Mouse (Mus musculus): ENCODE data around the gene Rnf187. TPM values are rescaled to one million over a fixed set of nuclear protein-coding genes. Genes with fewer than 3 reads are reported as not detected.

The Rnf187 gene
- polyA plus RNA-seq, 1 experiment from 2014 or later = 293 TPM

DNA sequence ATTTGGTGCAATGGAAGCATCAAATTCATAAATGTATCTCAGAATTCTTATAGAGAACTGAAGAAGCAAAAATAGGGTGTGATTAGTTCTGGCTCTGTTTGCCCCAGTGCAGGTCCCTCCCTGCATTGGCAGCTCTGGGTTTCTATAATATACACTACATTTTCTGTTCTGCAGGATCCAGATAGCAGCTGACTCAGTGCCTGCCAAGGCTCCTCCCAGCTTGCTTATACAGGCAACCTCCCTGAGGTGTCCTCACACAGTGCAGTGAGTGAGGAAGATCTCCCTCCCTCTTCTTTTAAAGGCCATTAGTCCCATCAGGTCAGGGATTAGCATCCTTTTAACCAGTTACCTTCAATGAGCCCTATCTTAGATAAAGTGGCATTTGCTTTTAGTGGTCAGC is 37.6 kb downstream of the Rnf187 start:
- H3K9ac ChIP-seq = no peak overlapping the region
- no peaks in the 10 kb centered on the region for H3K27me3 ChIP-seq (ENCODE audit: insufficient read depth, low read length)
- H3K9me3 ChIP-seq (ENCODE audit: low read depth, low read length) = no peaks in the 10 kb centered on the region
- no peak overlapping the region for H3K4me2 ChIP-seq
- H3K27ac ChIP-seq (ENCODE audit: low read depth) = no peak overlapping the region
- no peak overlapping the region for H3K4me3 ChIP-seq (ENCODE audit: low read depth, low read length)
- DNase-seq = no peak
- peaks cover 50% of the 10 kb centered on the region for H3K36me3 ChIP-seq (ENCODE audit: insufficient read depth)
- no peak for ATAC-seq (ENCODE audit: insufficient read depth)
- TF ChIP-seq CTCF (IDR thresholded peaks at IDR 0.05; ENCODE audit: low read depth) = no peak
- no peaks in the 10 kb centered on the region for H3K4me1 ChIP-seq (ENCODE audit: insufficient read depth)

DNA sequence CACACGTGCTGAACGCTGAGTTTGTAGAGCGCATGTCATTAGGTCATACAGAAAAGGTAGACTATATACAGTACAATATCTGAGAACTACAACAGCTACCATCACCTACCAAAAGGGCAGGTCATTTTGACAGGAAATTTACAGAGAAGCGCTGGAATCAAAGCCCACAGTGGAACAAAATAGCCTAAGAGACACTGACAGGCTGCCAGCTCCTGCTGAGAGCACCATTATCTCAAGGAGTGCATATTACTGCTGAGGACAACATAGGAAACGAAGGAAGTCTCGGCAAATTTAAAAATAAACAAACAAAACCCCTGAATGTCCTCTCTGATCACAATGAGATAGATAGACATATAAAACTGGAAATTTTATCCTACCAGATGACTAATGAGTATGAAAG is 41.2 kb downstream of the Rnf187 start:
- Histone ChIP-seq H3K27ac (ENCODE audit: low read depth) (no peak overlapping the region), H3K9me3 (ENCODE audit: low read depth, low read length) (no peaks in the 10 kb centered on the region), H3K36me3 (ENCODE audit: insufficient read depth) (peaks cover 76% of the 10 kb centered on the region), H3K4me1 (ENCODE audit: insufficient read depth) (no peaks in the 10 kb centered on the region), H3K4me2 (no peak overlapping the region), H3K27me3 (ENCODE audit: insufficient read depth, low read length) (no peaks in the 10 kb centered on the region), H3K4me3 (ENCODE audit: low read depth, low read length) (no peak overlapping the region), H3K9ac (no peak overlapping the region)
- no peak for ATAC-seq (ENCODE audit: insufficient read depth)
- no peak for DNase-seq
- 79% methylated on average over 6 of the region's 6 CpGs for WGBS
- TF ChIP-seq CTCF (IDR thresholded peaks at IDR 0.05; ENCODE audit: low read depth) = no peak

DNA sequence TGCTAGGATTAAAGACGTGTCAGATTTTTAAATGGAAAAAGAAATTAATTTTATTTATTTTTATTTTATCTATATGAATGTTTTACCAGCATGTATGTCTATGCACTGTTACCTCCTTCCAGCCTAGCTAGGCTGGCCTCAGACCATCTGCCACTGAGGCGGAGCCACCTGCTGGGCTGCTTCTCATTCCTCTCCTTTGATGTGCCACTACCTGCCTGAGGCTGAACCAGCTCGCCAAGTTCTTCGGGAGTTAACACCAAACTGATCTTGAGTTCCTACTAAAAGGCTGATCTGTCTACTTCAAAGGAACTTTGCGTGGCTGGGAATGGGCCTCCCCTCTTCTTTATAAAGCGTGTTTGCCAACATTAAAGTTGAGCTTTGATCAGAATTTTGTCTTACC is 44.3 kb downstream of the Rnf187 start:
- 65% methylated on average over 6 of the region's 6 CpGs for WGBS
- no peak overlapping the region for H3K27ac ChIP-seq (ENCODE audit: low read depth)
- H3K4me2 ChIP-seq = no peak overlapping the region
- no peaks in the 10 kb centered on the region for H3K9me3 ChIP-seq (ENCODE audit: low read depth, low read length)
- H3K4me1 ChIP-seq (ENCODE audit: insufficient read depth) = no peaks in the 10 kb centered on the region
- no peak for TF ChIP-seq CTCF (IDR thresholded peaks at IDR 0.05; ENCODE audit: low read depth)
- DNase-seq (peak; percentile 9), ATAC-seq (ENCODE audit: insufficient read depth) (no peak)
- H3K27me3 ChIP-seq (ENCODE audit: insufficient read depth, low read length) = no peaks in the 10 kb centered on the region
- no peak overlapping the region for H3K4me3 ChIP-seq (ENCODE audit: low read depth, low read length)
- H3K36me3 ChIP-seq (ENCODE audit: insufficient read depth) = peaks cover 79% of the 10 kb centered on the region
- no peak overlapping the region for H3K9ac ChIP-seq

DNA sequence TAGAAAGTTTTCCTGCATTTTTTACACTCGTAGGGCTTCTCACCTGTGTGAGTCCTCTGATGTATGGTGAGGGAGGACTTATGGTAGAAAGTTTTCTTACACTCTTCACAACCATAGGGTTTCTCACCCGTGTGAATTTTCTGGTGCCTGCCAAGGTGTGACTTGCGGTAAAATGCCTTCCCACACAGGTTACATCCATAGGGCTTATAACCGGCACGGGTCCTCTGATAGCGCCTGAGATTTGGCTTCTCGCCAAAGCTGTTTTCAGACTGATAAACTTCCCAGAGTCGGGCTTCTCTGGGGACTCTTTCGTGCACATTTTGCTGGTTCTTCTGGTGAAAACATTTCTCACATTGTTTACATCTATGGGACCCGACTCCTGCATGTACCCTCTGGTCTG is 48.2 kb downstream of the Rnf187 start:
- Histone ChIP-seq H3K27ac (ENCODE audit: low read depth) (no peak overlapping the region), H3K4me3 (ENCODE audit: low read depth, low read length) (no peak overlapping the region), H3K27me3 (ENCODE audit: insufficient read depth, low read length) (no peaks in the 10 kb centered on the region), H3K9ac (no peak overlapping the region), H3K9me3 (ENCODE audit: low read depth, low read length) (no peaks in the 10 kb centered on the region), H3K36me3 (ENCODE audit: insufficient read depth) (peaks cover 53% of the 10 kb centered on the region), H3K4me2 (no peak overlapping the region), H3K4me1 (ENCODE audit: insufficient read depth) (no peaks in the 10 kb centered on the region)
- WGBS = 83% methylated on average over 10 of the region's 10 CpGs
- DNase-seq = no peak
- TF ChIP-seq CTCF (IDR thresholded peaks at IDR 0.05; ENCODE audit: low read depth) = no peak
- no peak for ATAC-seq (ENCODE audit: insufficient read depth)

DNA sequence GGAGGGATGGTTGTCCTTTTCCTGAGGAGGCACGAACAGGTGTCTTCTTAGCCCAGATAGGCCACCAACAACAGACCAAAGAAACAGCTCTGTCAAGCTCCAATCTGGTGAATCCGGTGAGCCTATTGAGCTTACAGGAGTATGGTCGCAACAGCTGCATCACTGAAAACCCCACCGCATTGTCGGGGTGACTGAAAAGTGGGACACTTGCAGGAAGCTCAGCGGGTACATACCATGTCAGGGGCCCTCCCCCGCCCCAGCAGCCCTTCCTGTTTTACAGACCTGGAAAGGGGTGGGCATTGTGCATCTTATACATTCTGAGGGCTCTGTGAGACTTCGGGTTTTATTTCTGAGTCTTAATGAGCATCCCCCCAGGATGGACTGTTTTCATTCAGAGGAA is 55.0 kb downstream of the Rnf187 start:
- Histone ChIP-seq H3K4me3 (ENCODE audit: low read depth, low read length) (no peak overlapping the region), H3K27me3 (ENCODE audit: insufficient read depth, low read length) (no peaks in the 10 kb centered on the region), H3K4me2 (no peak overlapping the region), H3K4me1 (ENCODE audit: insufficient read depth) (no peaks in the 10 kb centered on the region), H3K27ac (ENCODE audit: low read depth) (no peak overlapping the region), H3K9ac (no peak overlapping the region), H3K9me3 (ENCODE audit: low read depth, low read length) (no peaks in the 10 kb centered on the region), H3K36me3 (ENCODE audit: insufficient read depth) (peaks cover 24% of the 10 kb centered on the region)
- DNase-seq = no peak
- TF ChIP-seq CTCF (IDR thresholded peaks at IDR 0.05; ENCODE audit: low read depth) = no peak
- ATAC-seq (ENCODE audit: insufficient read depth) = no peak
- WGBS = 82% methylated on average over 8 of the region's 8 CpGs

Small RNAs within 50 kb of the gene (microRNA-seq; reads per million reads assigned to microRNA genes)
- gene Gm44313 (ENCODE audit: borderline number of aligned reads) = not detected

Other genes starting within 250 kb of the Rnf187 start
- gene Olfr319, start 239.8 kb downstream of the Rnf187 start, polyA plus RNA-seq (2014; fragmentation: Nextera tagmentation; extraction: Ambion mirVana) = not detected in 2 replicates
- gene Olfr318, start 214.9 kb downstream of the Rnf187 start, polyA plus RNA-seq (2014; fragmentation: Nextera tagmentation; extraction: Ambion mirVana) = not detected in 2 replicates
- not detected in 2 replicates for gene Olfr317, start 199.7 kb downstream of the Rnf187 start, polyA plus RNA-seq (2014; fragmentation: Nextera tagmentation; extraction: Ambion mirVana)
- gene Olfr316, start 186.2 kb downstream of the Rnf187 start, polyA plus RNA-seq (2014; fragmentation: Nextera tagmentation; extraction: Ambion mirVana) = not detected in 2 replicates
- not detected in 2 replicates for gene Olfr315, start 165.7 kb downstream of the Rnf187 start, polyA plus RNA-seq (2014; fragmentation: Nextera tagmentation; extraction: Ambion mirVana)
- 0.11 TPM in 1 of 2 replicates, not detected in the other for gene Olfr314, start 156.0 kb downstream of the Rnf187 start, polyA plus RNA-seq (2014; fragmentation: Nextera tagmentation; extraction: Ambion mirVana)
- not detected in 2 replicates for gene Fam183b, start 137.0 kb downstream of the Rnf187 start, polyA plus RNA-seq (2014; fragmentation: Nextera tagmentation; extraction: Ambion mirVana)
- not detected in 2 replicates for gene Olfr313, start 123.9 kb downstream of the Rnf187 start, polyA plus RNA-seq (2014; fragmentation: Nextera tagmentation; extraction: Ambion mirVana)
- gene Olfr312, start 109.7 kb downstream of the Rnf187 start, polyA plus RNA-seq (2014; fragmentation: Nextera tagmentation; extraction: Ambion mirVana) = not detected in 2 replicates
- not detected in 2 replicates for gene Olfr311, start 99.7 kb downstream of the Rnf187 start, polyA plus RNA-seq (2014; fragmentation: Nextera tagmentation; extraction: Ambion mirVana)
- gene Gm12258, start 91.8 kb downstream of the Rnf187 start, polyA plus RNA-seq (2014; fragmentation: Nextera tagmentation; extraction: Ambion mirVana) = 7.2 and 9.3 TPM in 2 replicates
- gene 2810021J22Rik, start 71.7 kb downstream of the Rnf187 start, polyA plus RNA-seq (2014; fragmentation: Nextera tagmentation; extraction: Ambion mirVana) = 5.8 and 9.2 TPM in 2 replicates
- gene Zfp39, start 34.7 kb downstream of the Rnf187 start, polyA plus RNA-seq (2014; fragmentation: Nextera tagmentation; extraction: Ambion mirVana) = 7.8 and 7.9 TPM in 2 replicates
- not detected in 2 replicates for gene Btnl10, start 21.0 kb downstream of the Rnf187 start, polyA plus RNA-seq (2014; fragmentation: Nextera tagmentation; extraction: Ambion mirVana)
- gene Hist3h2ba, start 10.0 kb upstream of the Rnf187 start, polyA plus RNA-seq (2014; fragmentation: Nextera tagmentation; extraction: Ambion mirVana) = 9.0 and 9.5 TPM in 2 replicates
- 18.1 and 18.5 TPM in 2 replicates for gene Hist3h2a, start 15.8 kb upstream of the Rnf187 start, polyA plus RNA-seq (2014; fragmentation: Nextera tagmentation; extraction: Ambion mirVana)
- gene Trim17, start 15.8 kb upstream of the Rnf187 start, polyA plus RNA-seq (2014; fragmentation: Nextera tagmentation; extraction: Ambion mirVana) = 0.14 and 0.22 TPM in 2 replicates
- 17.2 and 18.2 TPM in 2 replicates for gene Trim11, start 39.2 kb upstream of the Rnf187 start, polyA plus RNA-seq (2014; fragmentation: Nextera tagmentation; extraction: Ambion mirVana)
- 0.14 and 1.4 TPM in 2 replicates for gene Obscn, start 197.5 kb upstream of the Rnf187 start, polyA plus RNA-seq (2014; fragmentation: Nextera tagmentation; extraction: Ambion mirVana)
- gene Iba57, start 224.8 kb upstream of the Rnf187 start, polyA plus RNA-seq (2014; fragmentation: Nextera tagmentation; extraction: Ambion mirVana) = 1.9 and 2.2 TPM in 2 replicates
- gene Gjc2, start 244.3 kb upstream of the Rnf187 start, polyA plus RNA-seq (2014; fragmentation: Nextera tagmentation; extraction: Ambion mirVana) = 0.16 and 0.34 TPM in 2 replicates

All from lung, embryonic 14.5 days (tissue).